Mouse (Mus musculus) v-Abl transformed pro-B cells (cell line): ENCODE results near the gene Col9a2.
"Not testable (repeated sequence)": the region's sequence is repeated elsewhere in the genome, so short reads cannot be mapped to it uniquely, and the experiment has no call there.

ENCODE experiments used
- in situ Hi-C, 2 experiments: fragments of 400-800 bp; cut with MboI; formaldehyde crosslinking; loops; one replicate each; pipeline ENCODE4 v1.15.1; 2025; ENCODE audit not compliant: unreplicated experiment in 2 of 2

Gene Col9a2

DNA sequence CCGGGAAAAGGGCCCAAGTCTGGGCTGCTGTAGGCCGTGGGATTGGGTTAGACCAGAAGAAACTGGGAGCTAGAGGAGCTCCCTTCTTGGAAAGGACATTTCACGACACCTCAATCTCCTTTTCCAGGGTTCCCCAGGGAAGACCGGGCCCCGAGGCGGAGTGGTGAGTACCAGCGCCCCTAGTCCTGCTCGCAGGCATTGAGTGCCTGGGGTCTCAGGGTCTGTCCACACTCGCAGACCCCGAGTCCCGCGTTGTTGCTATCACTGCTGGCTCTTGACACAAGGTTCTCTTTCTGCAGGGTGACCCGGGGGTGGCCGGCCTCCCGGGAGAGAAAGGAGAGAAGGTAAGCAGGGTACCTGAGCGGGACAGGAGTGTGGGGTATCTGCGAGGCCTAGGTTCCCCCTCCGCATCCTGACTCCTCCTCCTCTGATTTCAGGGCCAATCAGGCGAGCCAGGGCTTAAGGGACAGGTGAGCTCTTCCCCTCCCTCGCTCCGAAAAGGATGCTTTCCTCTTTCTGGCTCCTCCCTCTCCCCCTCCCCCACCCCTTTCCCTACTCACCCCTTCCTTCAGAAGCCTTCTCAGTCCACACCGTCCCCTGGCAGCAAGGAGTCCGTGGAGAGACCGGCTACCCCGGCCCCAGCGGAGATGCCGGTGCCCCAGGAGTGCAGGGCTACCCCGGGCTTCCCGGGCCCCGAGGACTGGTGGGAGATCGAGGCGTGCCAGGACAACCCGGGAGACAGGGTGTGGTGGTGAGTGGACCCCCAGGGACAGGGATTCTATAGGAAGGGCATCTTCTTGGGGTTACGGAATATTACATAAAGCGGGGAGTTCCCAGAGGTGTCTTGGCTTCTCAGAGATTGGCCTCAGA is 13.5 kb downstream of the Col9a2 start:
- in situ Hi-C loops = no loop called here

DNA sequence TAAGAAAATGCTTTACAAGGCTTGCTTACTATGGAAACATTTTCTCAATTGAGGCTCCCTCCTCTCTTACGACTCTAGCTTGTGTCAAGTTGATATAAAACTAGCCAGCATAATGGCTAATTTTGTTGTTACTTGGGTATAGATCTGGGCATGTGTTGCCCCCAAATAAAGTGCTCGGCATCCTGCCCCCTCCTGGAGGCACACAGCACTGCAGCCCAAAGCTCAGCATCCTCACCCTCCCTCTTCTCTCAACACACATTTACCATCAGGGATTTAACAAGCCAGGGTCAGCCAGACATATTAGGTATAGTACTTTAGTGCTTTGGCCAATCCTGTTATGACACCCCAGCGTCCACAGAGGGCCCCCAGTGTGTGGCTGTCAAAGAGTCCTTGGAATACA is 17.2 kb downstream of the Col9a2 start:
- in situ Hi-C loops = no loop called here

DNA sequence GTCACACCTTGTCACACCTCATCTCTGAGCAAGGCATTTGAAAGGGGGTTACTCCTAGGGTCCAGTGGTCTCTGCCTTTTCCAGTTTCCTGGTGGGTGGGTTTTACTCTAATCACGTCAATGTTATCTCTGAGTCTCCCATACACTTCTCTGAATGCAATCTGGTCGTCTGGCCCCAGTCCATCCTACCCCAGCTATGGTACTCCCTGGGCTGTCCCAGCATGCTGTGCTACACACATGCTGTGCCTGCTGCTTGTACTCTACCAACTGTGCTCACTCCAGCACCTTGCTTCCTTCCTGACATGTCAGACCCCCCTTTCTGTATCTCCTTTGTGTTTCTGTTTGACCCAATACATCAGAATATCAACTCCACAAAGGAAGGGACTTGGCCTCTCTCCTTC is 17.8 kb downstream of the Col9a2 start:
- in situ Hi-C loops = no loop called here

DNA sequence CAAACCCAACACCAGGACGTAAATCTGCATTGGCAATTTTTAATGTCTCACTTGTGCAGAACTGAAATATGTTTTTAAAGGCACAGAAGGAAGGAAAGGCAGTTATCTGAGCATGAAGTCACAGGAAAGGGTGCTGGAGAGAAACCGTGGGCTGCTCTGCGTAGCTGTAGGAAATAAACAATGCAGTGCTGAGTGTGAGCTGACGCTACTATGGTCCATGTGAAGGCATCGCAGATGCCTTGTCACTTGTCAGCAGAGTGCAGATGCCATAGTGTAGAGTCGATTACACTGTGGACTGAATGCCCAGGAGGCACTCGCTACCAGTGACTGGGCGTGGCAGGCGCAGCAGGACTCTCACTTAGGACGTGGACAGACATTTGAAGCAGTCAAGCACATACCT is 20.0 kb downstream of the Col9a2 start:
- in situ Hi-C loops = not testable (repeated sequence)

DNA sequence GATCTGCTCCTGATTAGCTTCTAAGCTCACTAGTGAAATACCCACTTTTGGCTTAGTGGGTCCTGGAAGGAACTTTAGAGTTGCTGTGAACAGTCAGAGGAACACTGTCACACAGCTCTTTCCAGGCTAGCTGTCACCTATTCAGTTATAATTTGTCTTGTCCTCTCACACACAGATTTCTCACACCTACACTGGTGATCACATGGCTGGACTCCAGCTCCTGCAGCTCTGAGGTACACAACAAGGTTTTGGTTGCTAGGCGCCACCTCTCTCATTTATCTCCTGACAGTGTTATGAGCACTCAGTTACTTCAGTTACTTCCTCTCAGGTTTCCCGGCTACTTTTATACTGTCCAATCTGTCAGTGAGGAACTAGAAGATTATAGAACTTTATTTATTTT is 26.2 kb downstream of the Col9a2 start:
- in situ Hi-C loops = no loop called here

DNA sequence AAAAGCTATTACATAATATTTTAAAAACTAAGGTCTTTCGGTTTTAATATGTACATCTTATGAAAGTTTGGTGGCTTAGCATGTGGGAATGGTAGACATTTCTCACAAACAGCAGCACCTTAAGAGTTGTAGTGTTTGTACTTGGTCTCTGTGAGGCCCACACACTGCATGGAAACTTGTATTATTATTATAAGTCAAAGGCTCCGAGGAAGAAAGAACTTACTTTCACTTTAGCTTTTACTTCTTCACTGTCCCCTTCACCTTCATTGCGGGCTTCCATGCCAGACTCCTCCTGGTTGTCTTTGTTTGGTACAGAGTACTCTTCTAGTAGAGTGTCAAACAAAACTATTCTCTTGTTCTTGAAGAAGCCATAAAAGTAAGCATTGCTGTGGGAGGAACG is 35.1 kb downstream of the Col9a2 start:
- in situ Hi-C loops = no loop called here

DNA sequence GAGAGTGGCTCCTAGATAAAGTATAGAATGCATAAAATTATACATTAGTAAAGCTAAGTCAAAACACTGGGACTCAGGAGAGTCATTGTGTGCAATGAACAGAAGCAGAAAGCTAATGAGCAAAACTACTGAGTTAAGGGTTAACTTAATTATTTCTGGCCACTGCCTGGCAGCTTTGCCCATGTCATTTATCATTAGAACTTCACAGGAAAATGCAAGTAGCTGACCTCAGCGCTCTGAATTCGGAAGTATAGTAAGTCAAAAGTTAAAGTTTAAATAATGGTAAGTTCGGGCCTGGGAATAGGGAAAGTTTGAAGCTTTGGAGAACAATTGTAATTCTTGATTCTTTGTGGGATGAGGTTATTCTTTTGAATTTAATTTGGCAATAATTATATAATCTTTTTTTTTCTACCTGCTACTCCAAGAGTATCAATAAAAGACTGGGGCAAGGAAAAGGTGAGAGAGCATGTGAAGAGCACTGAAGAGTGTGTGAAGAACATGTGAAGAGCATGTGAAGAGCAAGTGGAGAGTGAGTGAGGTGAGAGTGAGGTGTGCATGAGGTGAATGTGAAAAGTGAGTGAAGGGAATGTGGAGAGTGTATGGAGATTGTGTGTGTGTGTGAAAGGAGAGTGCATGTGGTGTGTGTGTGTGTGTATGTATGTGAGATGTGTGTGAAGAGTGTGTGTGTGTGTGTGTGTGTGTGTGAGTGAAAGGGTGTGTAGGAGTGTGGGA is 38.9 kb downstream of the Col9a2 start:
- in situ Hi-C loops = no loop called here

DNA sequence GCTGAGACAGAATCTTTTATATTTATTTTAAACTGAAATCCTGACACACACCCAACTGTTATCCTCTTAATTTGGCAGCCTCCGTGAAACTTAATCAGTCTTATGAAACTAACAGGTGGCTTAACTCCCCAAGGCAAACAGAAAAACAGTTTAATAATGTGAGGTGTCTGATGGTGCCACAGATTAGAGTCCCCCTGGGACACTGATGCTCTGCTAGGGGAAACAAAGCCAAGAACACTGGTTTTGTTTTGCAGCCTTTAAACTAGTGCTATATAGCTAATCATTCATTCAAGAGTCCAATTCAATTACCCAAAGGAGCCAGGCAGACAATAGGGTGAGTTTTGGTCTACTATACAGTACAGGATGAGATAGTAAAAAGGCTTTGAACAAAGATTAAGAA is 41.2 kb downstream of the Col9a2 start:
- in situ Hi-C loops = loop anchor here in 1 of 2 experiments (5.0 kb wide), 1 partner anchor 62 kb away; no protein-coding TSS in a partner anchor

DNA sequence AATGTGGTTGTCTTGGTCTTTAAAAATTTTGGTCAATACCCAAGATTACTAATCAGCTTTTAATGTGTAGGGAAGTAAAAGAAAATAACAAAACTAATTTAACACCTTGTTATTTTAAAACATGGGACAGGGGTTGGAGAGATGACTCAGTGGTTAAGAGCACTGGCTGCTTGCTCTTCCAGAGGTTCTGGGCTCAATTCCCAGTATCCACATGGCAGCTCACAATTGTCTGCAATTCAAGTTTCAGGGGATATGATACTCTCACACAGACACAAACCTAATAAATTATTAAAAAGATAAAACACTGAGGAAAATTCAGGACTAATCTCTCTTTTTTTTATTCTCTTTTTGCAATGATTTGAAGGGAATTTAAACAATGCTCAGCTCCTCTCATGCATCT is 45.3 kb downstream of the Col9a2 start:
- in situ Hi-C loops = loop anchor here in 1 of 2 experiments (5.0 kb wide), 1 partner anchor 58 kb away; no protein-coding TSS in a partner anchor

DNA sequence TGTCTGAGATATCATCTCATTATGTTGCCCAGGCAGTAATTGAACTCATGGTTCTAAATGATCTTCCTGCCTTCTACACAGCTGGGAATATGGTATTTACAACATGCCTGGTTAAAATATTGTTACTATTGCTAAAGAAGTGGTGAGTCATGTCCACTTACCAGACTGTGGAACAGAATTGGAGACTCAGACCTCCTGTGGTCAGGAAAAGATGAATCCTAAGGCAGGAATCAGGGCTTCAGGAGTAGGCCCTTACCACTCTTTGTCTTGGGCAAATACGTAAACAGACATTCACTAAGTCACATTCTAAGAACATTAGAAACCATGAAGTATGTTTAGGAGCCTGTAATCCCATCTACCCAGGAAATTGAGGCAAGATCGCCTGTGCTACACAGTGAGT is 49.5 kb downstream of the Col9a2 start:
- in situ Hi-C loops = no loop called here

DNA sequence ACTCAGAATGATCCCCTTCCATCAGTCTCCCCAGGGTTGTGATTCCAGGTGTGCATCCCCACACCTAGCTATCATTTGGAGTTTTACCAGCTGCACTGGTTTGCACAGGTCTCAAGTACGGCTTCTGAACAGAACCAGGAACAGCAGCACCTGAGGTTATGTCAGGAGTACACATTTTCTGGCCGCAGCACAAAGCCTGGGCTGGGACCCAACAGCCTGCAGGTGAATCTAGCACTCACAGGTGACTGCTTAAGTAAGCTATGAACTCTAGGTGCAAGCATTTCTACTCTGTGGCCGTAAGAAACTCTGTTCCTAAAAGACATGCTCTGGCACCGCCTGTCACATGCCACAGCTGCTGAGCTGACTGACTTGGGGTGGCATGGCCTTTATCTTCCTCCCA is 51.0 kb downstream of the Col9a2 start:
- in situ Hi-C loops = no loop called here

DNA sequence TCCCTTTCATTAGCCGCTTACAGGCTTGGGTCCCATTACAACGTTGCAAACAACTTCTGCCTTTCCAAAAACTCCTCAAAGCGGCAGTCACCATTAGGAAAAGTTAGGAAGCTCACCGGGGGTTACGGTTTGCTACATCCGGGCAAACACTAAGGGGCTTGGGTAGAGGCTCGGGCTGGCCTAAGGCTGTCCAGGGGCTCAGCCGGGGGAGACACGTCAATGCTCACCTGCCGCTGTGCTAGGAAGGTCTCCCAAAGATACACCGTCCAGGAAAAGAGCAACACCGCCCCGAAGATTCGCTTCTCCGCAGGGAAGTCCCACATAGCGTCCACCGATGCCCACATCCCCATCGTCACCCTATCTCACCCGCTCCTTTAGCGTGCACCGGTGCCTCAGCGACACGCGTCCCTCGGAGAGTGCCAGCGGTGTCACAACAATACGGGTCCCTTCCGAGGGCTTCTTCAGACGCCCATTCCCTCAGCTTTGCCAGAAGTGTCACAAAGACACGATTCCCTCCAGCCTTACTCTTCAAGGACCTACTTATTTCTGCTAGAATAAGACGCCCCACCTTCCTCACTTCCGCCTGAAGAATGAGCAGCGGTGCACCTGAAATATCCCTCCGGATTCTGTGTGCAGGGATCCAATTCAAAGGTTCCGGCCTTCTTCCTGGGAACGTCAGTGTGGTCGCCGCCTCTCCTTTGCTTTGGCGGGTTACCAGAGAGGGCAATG is 58.6 kb downstream of the Col9a2 start, which contains the start of gene Zmpste24:
Zmpste24 (minus strand) TSS at position 592 of the 729 bp plus-strand sequence.
- in situ Hi-C loops = no loop called here

DNA sequence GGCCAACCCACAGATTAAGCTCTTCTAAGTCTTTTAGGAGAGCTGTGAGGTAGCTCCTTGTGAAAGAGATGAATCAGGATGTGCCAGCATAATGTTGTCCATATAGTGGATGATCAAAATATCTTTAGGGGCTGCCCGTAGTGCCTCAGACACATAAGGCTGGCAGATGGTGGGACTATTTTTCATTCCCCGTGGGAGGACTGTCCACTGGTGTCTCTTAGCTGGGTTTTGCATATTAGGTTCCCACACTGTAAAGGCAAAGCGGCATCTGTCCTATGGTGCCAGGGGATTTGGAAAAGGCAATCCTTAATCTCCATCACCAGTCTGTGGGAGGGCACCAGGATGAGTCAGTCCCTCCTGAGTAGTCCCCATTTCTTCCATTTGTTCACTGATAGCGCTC is 64.1 kb downstream of the Col9a2 start:
- in situ Hi-C loops = no loop called here
